Mouse (Mus musculus): ENCODE measurements around the gene Ptf1a. TPM values are rescaled to one million over a fixed set of nuclear protein-coding genes. Genes with fewer than 3 reads are reported as not detected.

The Ptf1a gene
- polyA plus RNA-seq, 1 experiment from 2014 or later = 0.37 TPM

GRCm38 (mm10) chr2:19423086-19423485 is 22.4 kb upstream of the Ptf1a start:
- DNase-seq (ENCODE audit: low spot score) (no peak), ATAC-seq (no peak)
- Histone ChIP-seq H3K4me3 (ENCODE audit: low read depth, low read length) (no peak overlapping the region), H3K27ac (ENCODE audit: low read depth, low read length) (no peak overlapping the region), H3K9me3 (replicated peaks; ENCODE audit: control insufficient read depth, low read length) (no peaks in the 10 kb centered on the region), H3K36me3 (ENCODE audit: control insufficient read depth, insufficient read depth, low read length) (no peaks in the 10 kb centered on the region), H3K4me2 (ENCODE audit: low read length) (no peak overlapping the region), H3K4me1 (ENCODE audit: control insufficient read depth, insufficient read depth, low read length) (no peaks in the 10 kb centered on the region), H3K9ac (ENCODE audit: low read length) (no peak overlapping the region), H3K27me3 (replicated peaks; ENCODE audit: control insufficient read depth, insufficient read depth, low read length) (peaks cover 20% of the 10 kb centered on the region)
- 62% methylated on average over 6 of the region's 6 CpGs for WGBS

GRCm38 (mm10) chr2:19429031-19429430 is 16.4 kb upstream of the Ptf1a start:
- Histone ChIP-seq H3K27ac (ENCODE audit: low read depth, low read length) (no peak overlapping the region), H3K4me1 (ENCODE audit: control insufficient read depth, insufficient read depth, low read length) (0 out of 2 replicates have a peak, but pooled peaks cover 3% of the 10 kb centered on the region), H3K4me2 (ENCODE audit: low read length) (no peak overlapping the region), H3K9ac (ENCODE audit: low read length) (no peak overlapping the region), H3K27me3 (replicated peaks; ENCODE audit: control insufficient read depth, insufficient read depth, low read length) (peaks cover 73% of the 10 kb centered on the region), H3K36me3 (ENCODE audit: control insufficient read depth, insufficient read depth, low read length) (no peaks in the 10 kb centered on the region), H3K9me3 (replicated peaks; ENCODE audit: control insufficient read depth, low read length) (no peaks in the 10 kb centered on the region), H3K4me3 (ENCODE audit: low read depth, low read length) (no peak overlapping the region)
- ATAC-seq = no peak
- DNase-seq (ENCODE audit: low spot score) = no peak
- WGBS = 4% methylated on average over 10 of the region's 10 CpGs

- WGBS = 3% methylated on average over 31 of the region's 31 CpGs
- peak overlapping the region; percentile 23; the same call in 1 of the 2 replicates for H3K4me3 ChIP-seq (ENCODE audit: low read depth, low read length)
- no peaks in the 10 kb centered on the region for H3K9me3 ChIP-seq (replicated peaks; ENCODE audit: control insufficient read depth, low read length)
- DNase-seq (ENCODE audit: low spot score) (no peak), ATAC-seq (no peak)
- peaks cover 78% of the 10 kb centered on the region for H3K27me3 ChIP-seq (replicated peaks; ENCODE audit: control insufficient read depth, insufficient read depth, low read length)
- H3K36me3 ChIP-seq (ENCODE audit: control insufficient read depth, insufficient read depth, low read length) = no peaks in the 10 kb centered on the region
- H3K9ac ChIP-seq (ENCODE audit: low read length) = no peak overlapping the region
- 0 out of 2 replicates have a peak, but pooled peaks cover 3% of the 10 kb centered on the region for H3K4me1 ChIP-seq (ENCODE audit: control insufficient read depth, insufficient read depth, low read length)
- peak overlapping the region; percentile 38 for H3K4me2 ChIP-seq (ENCODE audit: low read length)
- H3K27ac ChIP-seq (ENCODE audit: low read depth, low read length) = no peak overlapping the region
Observed at GRCm38 (mm10) chr2:19429691-19430690, 15.5 kb upstream of the Ptf1a start.

GRCm38 (mm10) chr2:19430746-19431145 is 14.7 kb upstream of the Ptf1a start:
- DNase-seq (ENCODE audit: low spot score) (no peak), ATAC-seq (peak; percentile 43; the same call in 1 of the 2 replicates)
- Histone ChIP-seq H3K36me3 (ENCODE audit: control insufficient read depth, insufficient read depth, low read length) (no peaks in the 10 kb centered on the region), H3K4me1 (ENCODE audit: control insufficient read depth, insufficient read depth, low read length) (0 out of 2 replicates have a peak, but pooled peaks cover 3% of the 10 kb centered on the region), H3K27me3 (replicated peaks; ENCODE audit: control insufficient read depth, insufficient read depth, low read length) (peaks cover 80% of the 10 kb centered on the region), H3K4me3 (ENCODE audit: low read depth, low read length) (peak overlapping the region; percentile 23), H3K4me2 (ENCODE audit: low read length) (peak overlapping the region; percentile 38), H3K27ac (ENCODE audit: low read depth, low read length) (no peak overlapping the region), H3K9me3 (replicated peaks; ENCODE audit: control insufficient read depth, low read length) (no peaks in the 10 kb centered on the region), H3K9ac (ENCODE audit: low read length) (no peak overlapping the region)
- WGBS = under 1% methylated on average over 33 of the region's 33 CpGs

DNA sequence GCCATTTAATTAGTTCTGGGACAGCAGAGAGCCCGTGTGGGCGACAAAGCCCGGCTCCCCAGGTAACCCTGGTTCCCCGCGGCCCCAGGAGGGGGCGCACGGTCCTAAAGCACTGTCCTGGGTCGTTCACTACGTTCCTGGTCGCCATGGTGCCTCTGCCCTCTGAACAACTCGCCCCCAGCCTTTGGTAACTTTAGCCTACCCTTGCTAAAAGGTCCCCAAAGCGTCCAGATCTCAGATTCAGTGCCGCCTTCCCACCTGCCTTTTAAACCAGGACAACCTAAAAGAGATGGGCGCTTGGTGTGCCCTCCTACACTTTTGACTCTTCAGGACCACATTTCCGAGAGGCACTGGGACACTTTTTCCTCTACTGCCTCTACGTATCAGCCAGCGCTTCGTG is 14.3 kb upstream of the Ptf1a start:
- ATAC-seq (peak; percentile 73), DNase-seq (ENCODE audit: low spot score) (no peak)
- peak overlapping the region; percentile 23 for H3K4me3 ChIP-seq (ENCODE audit: low read depth, low read length)
- H3K4me2 ChIP-seq (ENCODE audit: low read length) = peak overlapping the region; percentile 38
- H3K9ac ChIP-seq (ENCODE audit: low read length) = no peak overlapping the region
- H3K36me3 ChIP-seq (ENCODE audit: control insufficient read depth, insufficient read depth, low read length) = no peaks in the 10 kb centered on the region
- H3K27ac ChIP-seq (ENCODE audit: low read depth, low read length) = no peak overlapping the region
- H3K9me3 ChIP-seq (replicated peaks; ENCODE audit: control insufficient read depth, low read length) = no peaks in the 10 kb centered on the region
- 0 out of 2 replicates have a peak, but pooled peaks cover 3% of the 10 kb centered on the region for H3K4me1 ChIP-seq (ENCODE audit: control insufficient read depth, insufficient read depth, low read length)
- WGBS = under 1% methylated on average over 18 of the region's 18 CpGs
- H3K27me3 ChIP-seq (replicated peaks; ENCODE audit: control insufficient read depth, insufficient read depth, low read length) = peaks cover 83% of the 10 kb centered on the region

DNA sequence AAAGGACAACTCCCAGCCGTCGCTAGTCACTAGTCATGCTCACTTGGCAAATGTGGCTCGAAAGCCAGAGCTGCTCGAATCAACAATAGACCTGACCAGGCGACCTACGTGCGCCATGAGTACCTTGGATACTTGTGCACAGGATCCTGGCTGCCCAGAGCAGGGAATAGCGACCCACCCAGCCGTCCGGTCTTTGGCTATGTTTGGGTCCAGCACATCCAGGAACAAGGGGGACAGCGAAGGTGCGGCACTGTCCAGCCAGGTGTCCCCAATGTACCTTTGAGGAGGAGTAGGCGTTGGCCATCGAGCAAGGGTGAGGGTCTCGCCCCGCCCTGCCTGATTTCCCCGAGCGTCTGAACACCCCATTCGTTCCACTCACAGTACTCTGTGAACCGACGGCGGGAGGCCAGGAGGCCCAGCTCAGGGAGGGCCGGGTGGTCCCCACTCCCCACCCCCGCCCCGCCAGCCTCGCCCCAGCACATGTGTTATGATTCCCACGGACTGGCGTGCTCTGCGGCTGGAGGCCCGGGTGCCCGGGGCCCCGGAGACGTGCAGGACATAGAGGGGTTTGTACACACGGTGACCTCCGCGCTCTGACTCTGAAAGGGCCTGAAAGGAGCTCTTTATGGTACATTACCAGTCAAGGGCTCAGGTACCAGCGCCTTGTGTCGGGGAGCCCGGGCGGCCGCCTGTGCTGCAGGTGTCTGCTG is 13.7 kb upstream of the Ptf1a start:
- 0 out of 2 replicates have a peak, but pooled peaks cover 3% of the 10 kb centered on the region for H3K4me1 ChIP-seq (ENCODE audit: control insufficient read depth, insufficient read depth, low read length)
- no peak for DNase-seq (ENCODE audit: low spot score)
- no peaks in the 10 kb centered on the region for H3K9me3 ChIP-seq (replicated peaks; ENCODE audit: control insufficient read depth, low read length)
- no peak overlapping the region for H3K9ac ChIP-seq (ENCODE audit: low read length)
- H3K27ac ChIP-seq (ENCODE audit: low read depth, low read length) = no peak overlapping the region
- H3K4me3 ChIP-seq (ENCODE audit: low read depth, low read length) = peak overlapping the region; percentile 10; the same call in 1 of the 2 replicates
- H3K27me3 ChIP-seq (replicated peaks; ENCODE audit: control insufficient read depth, insufficient read depth, low read length) = peaks cover 78% of the 10 kb centered on the region
- no peak overlapping the region for H3K4me2 ChIP-seq (ENCODE audit: low read length)
- ATAC-seq = peak; percentile 38; the same call in 1 of the 2 replicates
- 1% methylated on average over 41 of the region's 41 CpGs for WGBS
- H3K36me3 ChIP-seq (ENCODE audit: control insufficient read depth, insufficient read depth, low read length) = no peaks in the 10 kb centered on the region

DNA sequence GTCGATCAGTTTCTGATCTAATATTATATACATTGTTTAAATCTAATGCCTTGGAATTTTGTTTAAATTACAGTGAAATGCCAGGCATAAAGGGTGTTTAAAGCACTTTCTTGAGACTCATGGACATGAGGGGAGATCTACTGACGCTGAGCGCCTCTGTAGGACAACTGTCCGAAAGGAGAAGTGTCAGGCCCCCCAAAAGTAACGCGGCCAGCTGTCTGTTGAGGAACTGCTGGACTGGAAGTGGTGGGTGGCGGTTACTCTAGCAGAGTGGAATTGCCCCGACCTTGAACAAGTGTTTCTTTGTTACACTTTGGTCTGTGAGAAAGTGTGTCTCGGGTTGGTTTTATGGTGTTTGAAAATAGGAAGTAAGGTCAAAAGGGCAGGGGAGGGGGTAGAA is 1.1 kb upstream of the Ptf1a start:
- no peak for ATAC-seq
- H3K27ac ChIP-seq (ENCODE audit: low read depth, low read length) = no peak overlapping the region
- H3K9ac ChIP-seq (ENCODE audit: low read length) = no peak overlapping the region
- no peaks in the 10 kb centered on the region for H3K36me3 ChIP-seq (ENCODE audit: control insufficient read depth, insufficient read depth, low read length)
- WGBS = 2% methylated on average over 9 of the region's 9 CpGs
- H3K27me3 ChIP-seq (replicated peaks; ENCODE audit: control insufficient read depth, insufficient read depth, low read length) = peaks cover 75% of the 10 kb centered on the region
- H3K4me2 ChIP-seq (ENCODE audit: low read length) = no peak overlapping the region
- no peak overlapping the region for H3K4me3 ChIP-seq (ENCODE audit: low read depth, low read length)
- H3K4me1 ChIP-seq (ENCODE audit: control insufficient read depth, insufficient read depth, low read length) = peaks cover 8% of the 10 kb centered on the region
- DNase-seq (ENCODE audit: low spot score) = no peak
- no peaks in the 10 kb centered on the region for H3K9me3 ChIP-seq (replicated peaks; ENCODE audit: control insufficient read depth, low read length)

DNA sequence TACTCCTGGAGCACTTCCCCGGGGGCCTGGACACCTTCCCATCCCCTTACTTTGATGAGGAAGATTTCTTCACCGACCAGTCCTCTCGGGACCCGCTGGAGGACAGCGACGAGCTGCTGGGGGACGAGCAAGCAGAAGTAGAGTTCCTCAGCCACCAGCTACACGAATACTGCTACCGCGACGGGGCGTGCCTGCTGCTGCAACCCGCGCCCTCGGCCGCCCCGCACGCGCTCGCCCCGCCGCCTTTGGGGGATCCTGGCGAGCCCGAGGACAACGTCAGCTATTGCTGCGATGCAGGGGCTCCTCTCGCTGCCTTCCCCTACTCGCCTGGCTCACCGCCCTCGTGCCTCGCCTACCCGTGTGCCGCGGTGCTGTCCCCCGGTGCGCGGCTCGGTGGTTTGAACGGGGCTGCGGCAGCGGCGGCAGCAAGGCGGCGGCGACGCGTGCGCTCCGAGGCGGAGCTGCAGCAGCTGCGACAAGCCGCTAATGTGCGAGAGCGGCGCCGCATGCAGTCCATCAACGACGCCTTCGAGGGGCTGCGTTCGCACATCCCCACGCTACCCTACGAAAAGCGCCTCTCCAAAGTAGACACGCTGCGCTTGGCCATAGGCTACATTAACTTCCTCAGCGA is 523 bp downstream of the Ptf1a start:
- Histone ChIP-seq H3K4me1 (ENCODE audit: control insufficient read depth, insufficient read depth, low read length) (peaks cover 8% of the 10 kb centered on the region), H3K9me3 (replicated peaks; ENCODE audit: control insufficient read depth, low read length) (no peaks in the 10 kb centered on the region), H3K4me3 (ENCODE audit: low read depth, low read length) (peak overlapping the region; percentile 31), H3K36me3 (ENCODE audit: control insufficient read depth, insufficient read depth, low read length) (no peaks in the 10 kb centered on the region), H3K4me2 (ENCODE audit: low read length) (peak overlapping the region; percentile 61), H3K27ac (ENCODE audit: low read depth, low read length) (no peak overlapping the region), H3K9ac (ENCODE audit: low read length) (peak overlapping the region; percentile 37; the same call in 1 of the 2 replicates), H3K27me3 (replicated peaks; ENCODE audit: control insufficient read depth, insufficient read depth, low read length) (peaks cover 88% of the 10 kb centered on the region)
- WGBS = under 1% methylated on average over 51 of the region's 67 CpGs
- ATAC-seq (peak; percentile 56), DNase-seq (ENCODE audit: low spot score) (peak; percentile 66)

Data from forebrain, embryonic 14.5 days (tissue).